Mouse (Mus musculus) myocyte (in vitro differentiated cells): Measurements from ENCODE around the gene Stk36.

Source experiments
- E2F4 ChIP-seq: IDR thresholded peaks from one replicate; pipeline ENCODE4 v1.6.1; 2011; ENCODE audit warnings: mild to moderate bottlenecking, control low read depth, moderate library complexity; ENCODE audit not compliant: insufficient read depth
- MAX ChIP-seq: IDR thresholded peaks from one replicate; pipeline ENCODE4 v1.6.1; 2011; ENCODE audit warnings: low read depth, mild to moderate bottlenecking, control low read depth
- MYOD1 ChIP-seq, 3 experiments: IDR thresholded peaks; one replicate each; pipeline ENCODE4 v1.6.1; 2011; ENCODE audit warnings: control low read depth in 2 of 3, low read depth in 2 of 3, mild to moderate bottlenecking in 2 of 3, moderate library complexity in 1 of 3; ENCODE audit not compliant: insufficient read length in 2 of 3, control insufficient read depth in 1 of 3
- MYOG ChIP-seq, 3 experiments: IDR thresholded peaks; one replicate each; pipeline ENCODE4 v1.6.1; 2011; ENCODE audit warnings: control low read depth in 2 of 3, low read depth in 2 of 3, mild to moderate bottlenecking in 2 of 3; ENCODE audit not compliant: insufficient read length in 2 of 3, control insufficient read depth in 1 of 3, insufficient read depth in 1 of 3
- POLR2A ChIP-seq: IDR thresholded peaks from one replicate; pipeline ENCODE4 v1.6.1; 2011; ENCODE audit warnings: low read depth, mild to moderate bottlenecking, control low read depth, moderate library complexity; ENCODE audit not compliant: insufficient read length
- REST ChIP-seq: IDR thresholded peaks from one replicate; pipeline ENCODE4 v1.6.1; 2011; ENCODE audit warnings: mild to moderate bottlenecking, control low read depth, moderate library complexity; ENCODE audit not compliant: insufficient read depth, insufficient read length
- SRF ChIP-seq: IDR thresholded peaks from one replicate; pipeline ENCODE4 v1.6.1; 2011; ENCODE audit warnings: low read depth; ENCODE audit not compliant: control insufficient read depth, insufficient read length

DNA sequence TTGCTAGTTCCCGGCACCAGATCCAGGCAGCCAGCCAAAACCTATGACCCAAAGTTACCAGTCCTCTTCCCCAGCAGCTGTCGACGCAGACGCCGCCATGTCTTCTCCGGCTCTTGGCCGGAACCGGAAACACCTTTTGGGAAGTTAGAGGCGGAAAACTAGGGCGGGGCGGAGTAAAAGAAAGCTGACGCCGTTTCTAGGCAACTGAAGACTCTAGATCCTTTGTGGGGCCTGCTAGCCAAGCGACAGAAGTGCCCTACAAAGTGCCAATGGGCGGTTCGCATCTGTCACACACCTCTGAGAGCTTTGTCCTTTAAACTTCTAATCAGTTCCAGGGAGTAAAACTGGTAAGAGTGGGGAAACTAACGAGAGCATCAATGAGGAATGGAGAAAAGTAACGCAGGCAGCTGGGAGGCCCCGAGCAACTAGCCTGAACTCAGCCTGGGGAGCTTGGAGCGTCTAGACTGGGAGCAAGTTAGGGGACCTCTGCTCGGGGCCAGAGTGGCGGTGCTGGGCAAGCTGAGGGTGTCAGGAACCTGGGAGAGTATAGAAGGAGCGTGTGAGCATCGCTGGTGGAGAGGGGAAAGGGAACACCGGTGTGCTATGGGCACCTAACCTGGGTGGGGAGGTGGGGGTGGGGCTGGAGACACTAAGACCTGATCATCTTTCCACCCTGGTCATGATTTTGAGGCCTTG is at the start of gene Stk36, which contains the start of gene Rnf25:
- TF ChIP-seq POLR2A (peak; percentile 81), E2F4 (no peak), MYOG (IDR thresholded peaks at IDR 0.05; ENCODE audit: control insufficient read depth in 1 of 3, insufficient read depth in 1 of 3, insufficient read length in 2 of 3, low read depth in 2 of 3) (peak in 2 of 3 experiments; percentile 6 to 48), MAX (no peak), REST (no peak), MYOD1 (IDR thresholded peaks at IDR 0.05; ENCODE audit: control insufficient read depth in 1 of 3, insufficient read length in 2 of 3, low read depth in 2 of 3) (peak; percentile 38 to 42 (median 41)), SRF (peak; percentile 92)
